Mouse (Mus musculus): ENCODE measurements around the gene Tex45.

Gene Tex45

GRCm38 (mm10) chr8:3470562-3470961 lies at the start of gene Tex45:
Gene Tex45, plus strand, starts transcription at chr8:3470862.
- no peak for DNase-seq (ENCODE audit: low read depth, low spot score)
- Histone ChIP-seq H3K27me3 (ENCODE audit: control insufficient read depth, insufficient read depth, low read length, poor library complexity, severe bottlenecking) (no peaks in the 10 kb centered on the region), H3K36me3 (ENCODE audit: control insufficient read depth, insufficient read depth, low read length, poor library complexity, severe bottlenecking) (no peaks in the 10 kb centered on the region)

- H3K27me3 ChIP-seq (ENCODE audit: control insufficient read depth, insufficient read depth, low read length, poor library complexity, severe bottlenecking) = no peaks in the 10 kb centered on the region
- H3K36me3 ChIP-seq (ENCODE audit: control insufficient read depth, insufficient read depth, low read length, poor library complexity, severe bottlenecking) = peaks cover 15% of the 10 kb centered on the region
- DNase-seq (ENCODE audit: low read depth, low spot score) = no peak
Measured at GRCm38 (mm10) chr8:3421507-3421906, 49.2 kb upstream of the Tex45 start.

GRCm38 (mm10) chr8:3425217-3425616 lies 45.4 kb upstream of the Tex45 start:
- Histone ChIP-seq H3K36me3 (ENCODE audit: control insufficient read depth, insufficient read depth, low read length, poor library complexity, severe bottlenecking) (peaks cover 25% of the 10 kb centered on the region), H3K27me3 (ENCODE audit: control insufficient read depth, insufficient read depth, low read length, poor library complexity, severe bottlenecking) (no peaks in the 10 kb centered on the region)
- DNase-seq (ENCODE audit: low read depth, low spot score) = no peak

GRCm38 (mm10) chr8:3426211-3426610 lies 44.5 kb upstream of the Tex45 start:
- peaks cover 28% of the 10 kb centered on the region for H3K36me3 ChIP-seq (ENCODE audit: control insufficient read depth, insufficient read depth, low read length, poor library complexity, severe bottlenecking)
- DNase-seq (ENCODE audit: low read depth, low spot score) = no peak
- no peaks in the 10 kb centered on the region for H3K27me3 ChIP-seq (ENCODE audit: control insufficient read depth, insufficient read depth, low read length, poor library complexity, severe bottlenecking)

GRCm38 (mm10) chr8:3428426-3428825 lies 42.2 kb upstream of the Tex45 start:
- H3K36me3 ChIP-seq (ENCODE audit: control insufficient read depth, insufficient read depth, low read length, poor library complexity, severe bottlenecking) = peaks cover 30% of the 10 kb centered on the region
- DNase-seq (ENCODE audit: low read depth, low spot score) = no peak
- H3K27me3 ChIP-seq (ENCODE audit: control insufficient read depth, insufficient read depth, low read length, poor library complexity, severe bottlenecking) = no peaks in the 10 kb centered on the region

GRCm38 (mm10) chr8:3429966-3430365 lies 40.7 kb upstream of the Tex45 start:
- no peak for DNase-seq (ENCODE audit: low read depth, low spot score)
- Histone ChIP-seq H3K27me3 (ENCODE audit: control insufficient read depth, insufficient read depth, low read length, poor library complexity, severe bottlenecking) (no peaks in the 10 kb centered on the region), H3K36me3 (ENCODE audit: control insufficient read depth, insufficient read depth, low read length, poor library complexity, severe bottlenecking) (peaks cover 32% of the 10 kb centered on the region)

GRCm38 (mm10) chr8:3431113-3431512 lies 39.5 kb upstream of the Tex45 start:
- Histone ChIP-seq H3K27me3 (ENCODE audit: control insufficient read depth, insufficient read depth, low read length, poor library complexity, severe bottlenecking) (no peaks in the 10 kb centered on the region), H3K36me3 (ENCODE audit: control insufficient read depth, insufficient read depth, low read length, poor library complexity, severe bottlenecking) (peaks cover 31% of the 10 kb centered on the region)
- DNase-seq (ENCODE audit: low read depth, low spot score) = no peak

- Histone ChIP-seq H3K36me3 (ENCODE audit: control insufficient read depth, insufficient read depth, low read length, poor library complexity, severe bottlenecking) (peaks cover 58% of the 10 kb centered on the region), H3K27me3 (ENCODE audit: control insufficient read depth, insufficient read depth, low read length, poor library complexity, severe bottlenecking) (no peaks in the 10 kb centered on the region)
Measured at GRCm38 (mm10) chr8:3436492-3436891, 34.2 kb upstream of the Tex45 start.

GRCm38 (mm10) chr8:3439510-3439909 lies 31.2 kb upstream of the Tex45 start:
- Histone ChIP-seq H3K36me3 (ENCODE audit: control insufficient read depth, insufficient read depth, low read length, poor library complexity, severe bottlenecking) (peaks cover 57% of the 10 kb centered on the region), H3K27me3 (ENCODE audit: control insufficient read depth, insufficient read depth, low read length, poor library complexity, severe bottlenecking) (no peaks in the 10 kb centered on the region)
- DNase-seq (ENCODE audit: low read depth, low spot score) = peak; percentile 37

More at GRCm38 (mm10) chr8:3436492-3436891, 34.2 kb upstream of the Tex45 start:
- DNase-seq (ENCODE audit: low read depth, low spot score) = no peak

- H3K36me3 ChIP-seq (ENCODE audit: control insufficient read depth, insufficient read depth, low read length, poor library complexity, severe bottlenecking) = peaks cover 38% of the 10 kb centered on the region
- DNase-seq (ENCODE audit: low read depth, low spot score) = no peak
- H3K27me3 ChIP-seq (ENCODE audit: control insufficient read depth, insufficient read depth, low read length, poor library complexity, severe bottlenecking) = no peaks in the 10 kb centered on the region
Measured at GRCm38 (mm10) chr8:3449226-3449625, 21.4 kb upstream of the Tex45 start.

GRCm38 (mm10) chr8:3450670-3451069 lies 20.0 kb upstream of the Tex45 start:
- Histone ChIP-seq H3K36me3 (ENCODE audit: control insufficient read depth, insufficient read depth, low read length, poor library complexity, severe bottlenecking) (peaks cover 44% of the 10 kb centered on the region), H3K27me3 (ENCODE audit: control insufficient read depth, insufficient read depth, low read length, poor library complexity, severe bottlenecking) (no peaks in the 10 kb centered on the region)
- peak; percentile 69 for DNase-seq (ENCODE audit: low read depth, low spot score)

- H3K27me3 ChIP-seq (ENCODE audit: control insufficient read depth, insufficient read depth, low read length, poor library complexity, severe bottlenecking) = no peaks in the 10 kb centered on the region
- no peak for DNase-seq (ENCODE audit: low read depth, low spot score)
- peaks cover 43% of the 10 kb centered on the region for H3K36me3 ChIP-seq (ENCODE audit: control insufficient read depth, insufficient read depth, low read length, poor library complexity, severe bottlenecking)
Measured at GRCm38 (mm10) chr8:3451992-3452391, 18.7 kb upstream of the Tex45 start.

- H3K27me3 ChIP-seq (ENCODE audit: control insufficient read depth, insufficient read depth, low read length, poor library complexity, severe bottlenecking) = no peaks in the 10 kb centered on the region
- DNase-seq (ENCODE audit: low read depth, low spot score) = no peak
- H3K36me3 ChIP-seq (ENCODE audit: control insufficient read depth, insufficient read depth, low read length, poor library complexity, severe bottlenecking) = no peaks in the 10 kb centered on the region
Measured at GRCm38 (mm10) chr8:3463248-3463647, 7.4 kb upstream of the Tex45 start.

GRCm38 (mm10) chr8:3464309-3464708 lies 6.4 kb upstream of the Tex45 start:
- H3K27me3 ChIP-seq (ENCODE audit: control insufficient read depth, insufficient read depth, low read length, poor library complexity, severe bottlenecking) = no peaks in the 10 kb centered on the region
- DNase-seq (ENCODE audit: low read depth, low spot score) = peak; percentile 70
- no peaks in the 10 kb centered on the region for H3K36me3 ChIP-seq (ENCODE audit: control insufficient read depth, insufficient read depth, low read length, poor library complexity, severe bottlenecking)

GRCm38 (mm10) chr8:3467006-3467885 lies 3.4 kb upstream of the Tex45 start, which contains the start of gene Pex11g:
Gene Pex11g, minus strand, starts transcription at chr8:3467680.
- Histone ChIP-seq H3K36me3 (ENCODE audit: control insufficient read depth, insufficient read depth, low read length, poor library complexity, severe bottlenecking) (no peaks in the 10 kb centered on the region), H3K27me3 (ENCODE audit: control insufficient read depth, insufficient read depth, low read length, poor library complexity, severe bottlenecking) (no peaks in the 10 kb centered on the region)
- DNase-seq (ENCODE audit: low read depth, low spot score) = peak; percentile 94

Measured in splenic B cell, adult 2 months (primary cell).